Mouse (Mus musculus) cerebellum, adult 2 months (tissue): ENCODE results near the gene Scml4.

Experiments used
- CTCF ChIP-seq: fragments of 200-500 bp; IDR thresholded peaks from 2 replicates; pipeline ENCODE4 v1.5.1; 2011; ENCODE audit warnings: low read depth, mild to moderate bottlenecking, control low read depth, low read length, moderate library complexity, borderline replicate concordance; ENCODE audit not compliant: insufficient read depth
- POLR2A ChIP-seq: fragments of 200-500 bp; IDR thresholded peaks from 2 replicates; pipeline ENCODE4 v1.6.1; 2011; ENCODE audit warnings: low read length, control low read depth, borderline replicate concordance; ENCODE audit not compliant: insufficient read depth

DNA sequence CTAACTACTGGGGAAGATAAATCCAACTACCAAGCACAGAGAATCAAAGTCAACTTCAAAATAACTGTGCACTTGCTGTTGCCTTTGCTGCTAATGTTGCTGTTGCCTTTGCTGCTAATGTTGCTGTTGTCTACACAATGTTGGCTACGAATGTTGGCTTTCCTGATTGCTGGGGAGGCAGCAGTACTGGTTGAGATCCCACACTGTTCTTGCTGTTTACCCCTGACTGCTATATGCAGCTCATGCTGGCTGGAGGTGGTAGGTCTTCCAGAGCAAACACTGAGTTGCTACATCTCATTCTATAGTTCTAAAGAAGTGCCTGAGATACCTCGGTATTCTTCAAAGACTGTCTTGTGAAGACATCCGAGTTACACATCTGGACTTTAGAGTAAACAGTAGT lies 36.5 kb downstream of the Scml4 start:
- TF ChIP-seq POLR2A = no peak
- TF ChIP-seq CTCF = no peak
